In the genomic region with DNA sequence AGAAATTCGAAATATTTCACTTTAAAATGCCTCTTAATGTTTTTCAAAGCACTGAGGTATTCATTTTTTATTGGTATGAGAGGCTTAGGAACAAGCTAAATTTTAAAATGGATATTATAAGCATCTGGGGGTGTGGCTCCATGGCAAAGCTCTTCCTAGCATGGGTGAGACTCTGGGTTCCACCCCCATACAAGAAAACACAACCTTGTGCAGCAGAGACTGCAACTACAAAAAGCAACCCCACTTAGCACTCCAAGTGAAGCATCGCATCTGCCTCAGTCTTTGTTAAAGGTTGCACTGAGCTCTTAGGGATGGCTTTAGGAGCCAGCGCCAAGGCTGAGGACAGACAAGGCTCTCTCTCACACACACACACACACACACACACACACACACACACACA, we compare ENCODE assay signal across 34 mouse cellular contexts.
"Had no signal": no experiment of that assay in that cellular context is flagged by ENCODE, and none has a peak within 500 bp of the region (broad histone marks: within the 10 kb centered on the region; RNA-seq: fewer than 3 reads in every experiment).

No protein-coding gene starts in this region.

- H3K9me3 ChIP-seq: heart, embryonic 10.5 days; heart, embryonic 12.5 days; heart, embryonic 13.5 days; heart, embryonic 15.5 days; hindbrain, embryonic 10.5 days; hindbrain, embryonic 12.5 days; hindbrain, embryonic 13.5 days; hindbrain, embryonic 15.5 days; intestine, embryonic 15.5 days; kidney, embryonic 15.5 days had no signal

- H3K4me3 ChIP-seq: heart, embryonic 10.5 days; heart, embryonic 12.5 days; heart, embryonic 13.5 days; heart, embryonic 15.5 days; hindbrain, embryonic 10.5 days; hindbrain, embryonic 12.5 days; hindbrain, embryonic 13.5 days; hindbrain, embryonic 15.5 days; intestine, embryonic 15.5 days; kidney, embryonic 15.5 days; layer of hippocampus, adult 2 months; left cerebral cortex, adult 2 months had no signal

- H3K4me2 ChIP-seq: heart, embryonic 11.5 days; heart, embryonic 12.5 days; heart, embryonic 13.5 days; heart, embryonic 15.5 days; hindbrain, embryonic 12.5 days; hindbrain, embryonic 13.5 days; hindbrain, embryonic 14.5 days; hindbrain, embryonic 15.5 days; intestine, embryonic 15.5 days; kidney, embryonic 15.5 days had no signal

- DNase-seq: heart, postnatal 10 days; heart, postnatal 14 days; heart, postnatal 4 days; kidney, adult 11 months; kidney, adult 18-20 months; kidney, adult 2 months; kidney, adult 8-10 months; kidney, adult 9 months; kidney, postnatal 10 days; kidney, postnatal 14 days; kidney, postnatal 36 days; kidney, postnatal 4 days; layer of hippocampus, adult 9-11 months; layer of hippocampus, postnatal 36 days had no signal

- H3K9ac ChIP-seq: heart, embryonic 12.5 days; heart, embryonic 13.5 days; heart, embryonic 15.5 days; hindbrain, embryonic 12.5 days; hindbrain, embryonic 13.5 days; hindbrain, embryonic 14.5 days; hindbrain, embryonic 15.5 days; intestine, embryonic 15.5 days; kidney, embryonic 15.5 days had no signal

- H3K4me1 ChIP-seq: heart, embryonic 10.5 days; heart, embryonic 12.5 days; heart, embryonic 13.5 days; heart, embryonic 15.5 days; hindbrain, embryonic 10.5 days; hindbrain, embryonic 12.5 days; hindbrain, embryonic 13.5 days; hindbrain, embryonic 15.5 days; intestine, embryonic 15.5 days; kidney, embryonic 15.5 days had no signal

- ATAC-seq: hindbrain, embryonic 16.5 days; hindbrain, postnatal 0 days; inflammation-experienced regulatory T-cells, adult 6 months; intestine, embryonic 15.5 days; intestine, embryonic 16.5 days; intestine, postnatal 0 days had no signal

- H3K36me3 ChIP-seq: heart, embryonic 13.5 days; heart, embryonic 15.5 days; hindbrain, embryonic 10.5 days; hindbrain, embryonic 12.5 days; hindbrain, embryonic 15.5 days; intestine, embryonic 15.5 days had no signal

- H3K27me3 ChIP-seq: heart, embryonic 12.5 days; heart, embryonic 13.5 days; heart, embryonic 15.5 days; hindbrain, embryonic 12.5 days; hindbrain, embryonic 13.5 days; hindbrain, embryonic 15.5 days; intestine, embryonic 15.5 days; kidney, embryonic 15.5 days had no signal

- H3K27ac ChIP-seq: heart, embryonic 10.5 days; heart, embryonic 13.5 days; heart, embryonic 15.5 days; hindbrain, embryonic 10.5 days; hindbrain, embryonic 12.5 days; hindbrain, embryonic 13.5 days; hindbrain, embryonic 14.5 days; hindbrain, embryonic 15.5 days; hindbrain, postnatal 0 days; intestine, embryonic 15.5 days; kidney, embryonic 15.5 days; kidney, postnatal 0 days; layer of hippocampus, adult 2 months; left cerebral cortex, adult 2 months had no signal
